Mouse (Mus musculus) intestine, embryonic 14.5 days (tissue): ENCODE data around the gene Fbll1. TPM values are rescaled to one million over a fixed set of nuclear protein-coding genes. Genes with fewer than 3 reads are reported as not detected.

Experiments
- ATAC-seq: fragments of 200-750 bp; cut with Nextera tagmentation; replicated peaks from 2 replicates; pipeline ENCODE4 v1.8.0; 2017; ENCODE audit warnings: low read depth, moderate number of reproducible peaks, moderate TSS enrichment, moderate library complexity; ENCODE audit not compliant: low FRiP score, low TSS enrichment
- DNase-seq: peaks from one replicate; pipeline ENCODE4 v3.0.0-alpha.2; 2018; ENCODE audit warnings: low spot score
- H3K27ac ChIP-seq: fragments of 300-500 bp; sonication (generic); 2 replicates; pipeline ENCODE4 v1.5.1; 2014; ENCODE audit warnings: low read depth, mild to moderate bottlenecking, control low read depth
- H3K27me3 ChIP-seq: fragments of 300-500 bp; sonication (generic); replicated peaks from 2 replicates; pipeline ENCODE4 v1.6.1; 2014; ENCODE audit warnings: low read length, control low read depth; ENCODE audit not compliant: control insufficient read depth, insufficient read depth
- H3K36me3 ChIP-seq: fragments of 300-500 bp; sonication (generic); 2 replicates; pipeline ENCODE4 v1.6.1; 2014; ENCODE audit warnings: low read length, control low read depth; ENCODE audit not compliant: control insufficient read depth, insufficient read depth
- H3K4me1 ChIP-seq: fragments of 300-500 bp; sonication (generic); replicated peaks from 2 replicates; pipeline ENCODE4 v1.6.1; 2014; ENCODE audit warnings: low read length, control low read depth, mixed read lengths; ENCODE audit not compliant: control insufficient read depth, insufficient read depth
- H3K4me2 ChIP-seq: fragments of 300-500 bp; sonication (generic); 2 replicates; pipeline ENCODE4 v1.6.1; 2014; ENCODE audit warnings: low read length
- H3K4me3 ChIP-seq: fragments of 300-500 bp; sonication (generic); 2 replicates; pipeline ENCODE4 v1.5.1; 2014; ENCODE audit warnings: low read depth, low read length, control low read depth, mixed read lengths
- H3K9ac ChIP-seq: fragments of 300-500 bp; sonication (generic); 2 replicates; pipeline ENCODE4 v1.6.1; 2014; ENCODE audit warnings: mild to moderate bottlenecking, low read length
- H3K9me3 ChIP-seq: fragments of 300-500 bp; sonication (generic); 2 replicates; pipeline ENCODE4 v1.6.1; 2016; ENCODE audit warnings: low read length, control low read depth; ENCODE audit not compliant: control insufficient read depth
- WGBS: fragments of 180-500 bp; shearing (Covaris S2); extraction: QIAGEN DNeasy Blood & Tissue Kit; methylation state at CpG from one replicate; pipeline ENCODE4 v1.1.7; 2014; 5-methylcytosine and 5-hydroxymethylcytosine counted together
- polyA plus RNA-seq: library from polyadenylated mRNA; unstranded; fragments of >200 nt; fragmentation: Nextera tagmentation; extraction: Ambion mirVana; gene quantifications from 2 replicates; pipeline ENCODE4 v1.2.1, GENCODE M21; 2014

The Fbll1 gene
- polyA plus RNA-seq, 1 experiment from 2014 or later = 1.2 TPM

DNA sequence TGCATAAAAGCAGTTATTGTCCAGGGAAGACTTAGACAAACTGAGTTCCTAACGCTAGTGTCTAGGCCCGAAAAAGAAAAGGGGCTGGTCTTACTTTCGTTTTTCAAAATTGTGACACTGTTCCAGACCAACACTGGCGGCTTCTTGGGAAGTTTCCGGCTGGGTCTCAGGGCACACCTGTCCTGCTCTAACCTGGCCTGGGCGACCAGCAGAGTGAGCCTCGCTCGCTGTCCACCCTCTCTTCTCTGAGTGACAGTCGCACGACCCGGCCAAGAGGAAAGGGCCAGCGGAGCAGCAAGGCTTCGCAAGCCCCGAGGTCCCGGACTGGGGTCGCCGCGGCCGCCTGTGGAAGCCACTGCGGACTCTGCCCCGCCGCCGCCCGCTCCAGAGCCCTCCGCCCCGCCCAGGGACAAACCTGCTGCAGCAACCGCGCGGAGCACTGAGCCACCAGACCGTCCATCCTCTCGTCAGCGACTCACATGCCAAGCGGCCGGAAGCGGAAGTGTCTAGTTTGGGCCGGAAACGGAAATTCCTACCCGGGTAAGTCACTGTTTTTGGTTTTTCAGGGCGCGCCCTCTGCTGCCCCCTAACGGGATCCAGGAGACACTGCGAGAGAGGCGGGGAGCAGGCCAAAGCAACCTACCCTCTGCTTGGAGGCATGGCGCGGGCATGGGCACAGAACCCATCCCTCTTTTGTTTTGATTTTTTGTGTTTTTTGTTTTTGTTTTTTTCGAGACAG, 35.5 kb upstream of the Fbll1 start, which contains the start of gene Rars:
Gene Rars (minus strand): TSS at position 485 of the 739 bp plus-strand sequence.
- H3K27me3 ChIP-seq = no peaks in the 10 kb centered on the region
- H3K4me3 ChIP-seq = peak within 1 kb of the TSS; percentile 84
- peak; percentile 96 for DNase-seq
- 2% methylated on average over 46 of the region's 46 CpGs for WGBS
- H3K9ac ChIP-seq = peak within 1 kb of the TSS; percentile 79
- peaks cover 31% of the 10 kb centered on the region for H3K36me3 ChIP-seq
- H3K9me3 ChIP-seq = no peaks in the 10 kb centered on the region
- peak; percentile 73 for ATAC-seq
- H3K4me2 ChIP-seq = peak within 1 kb of the TSS; percentile 75
- peaks cover 10% of the 10 kb centered on the region for H3K4me1 ChIP-seq
- peak within 1 kb of the TSS; percentile 19; the same call in 1 of the 2 replicates for H3K27ac ChIP-seq

DNA sequence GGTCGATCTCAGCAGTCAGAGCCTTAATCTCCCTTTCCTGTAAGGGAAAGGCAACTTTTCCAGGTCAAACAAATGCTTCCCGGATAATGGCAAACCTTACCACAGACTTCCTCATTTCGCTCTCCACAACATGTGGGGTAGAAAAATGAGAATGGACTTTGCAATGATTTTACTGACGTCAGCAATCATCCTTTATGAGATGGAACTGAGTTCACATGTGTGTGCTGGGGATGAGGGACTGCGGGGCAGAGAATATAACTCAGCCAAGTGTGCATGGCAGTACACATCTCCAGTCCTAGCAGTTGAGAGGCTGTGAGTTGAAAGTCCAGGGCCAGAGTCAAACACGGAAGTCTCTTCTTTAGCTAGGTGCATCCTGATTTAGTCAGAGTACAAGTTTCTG, 34.6 kb upstream of the Fbll1 start:
- Histone ChIP-seq H3K27me3 (no peaks in the 10 kb centered on the region), H3K9me3 (no peaks in the 10 kb centered on the region), H3K4me2 (peak overlapping the region; percentile 75), H3K4me3 (peak overlapping the region; percentile 84), H3K4me1 (peaks cover 10% of the 10 kb centered on the region), H3K36me3 (peaks cover 41% of the 10 kb centered on the region), H3K9ac (peak overlapping the region; percentile 79), H3K27ac (no peak overlapping the region)
- ATAC-seq (no peak), DNase-seq (no peak)
- 83% methylated on average over 6 of the region's 6 CpGs for WGBS

DNA sequence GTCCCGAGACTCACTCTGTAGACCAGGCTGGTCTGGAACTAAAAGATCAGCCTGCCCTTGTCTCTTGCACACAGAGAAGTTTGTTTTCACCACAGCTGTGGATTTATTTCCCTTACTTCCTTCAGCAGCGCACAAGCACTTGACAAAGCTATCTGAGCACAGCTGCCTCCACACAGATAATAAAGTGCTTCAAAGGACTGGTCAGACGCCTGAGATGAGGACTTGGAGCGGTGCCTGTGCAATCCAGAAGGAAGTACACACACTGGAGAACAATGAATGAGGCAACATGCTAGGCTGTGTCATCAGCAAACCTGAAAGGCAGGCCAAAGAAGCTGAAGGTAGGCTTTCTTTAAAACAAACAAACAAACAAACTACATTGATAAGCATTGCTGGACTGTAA, 33.5 kb upstream of the Fbll1 start:
- H3K4me3 ChIP-seq = no peak overlapping the region
- no peaks in the 10 kb centered on the region for H3K9me3 ChIP-seq
- WGBS = 71% methylated on average over 4 of the region's 4 CpGs
- H3K4me2 ChIP-seq = no peak overlapping the region
- DNase-seq (no peak), ATAC-seq (no peak)
- no peaks in the 10 kb centered on the region for H3K27me3 ChIP-seq
- H3K27ac ChIP-seq = no peak overlapping the region
- H3K4me1 ChIP-seq = peaks cover 10% of the 10 kb centered on the region
- peaks cover 52% of the 10 kb centered on the region for H3K36me3 ChIP-seq
- H3K9ac ChIP-seq = no peak overlapping the region

DNA sequence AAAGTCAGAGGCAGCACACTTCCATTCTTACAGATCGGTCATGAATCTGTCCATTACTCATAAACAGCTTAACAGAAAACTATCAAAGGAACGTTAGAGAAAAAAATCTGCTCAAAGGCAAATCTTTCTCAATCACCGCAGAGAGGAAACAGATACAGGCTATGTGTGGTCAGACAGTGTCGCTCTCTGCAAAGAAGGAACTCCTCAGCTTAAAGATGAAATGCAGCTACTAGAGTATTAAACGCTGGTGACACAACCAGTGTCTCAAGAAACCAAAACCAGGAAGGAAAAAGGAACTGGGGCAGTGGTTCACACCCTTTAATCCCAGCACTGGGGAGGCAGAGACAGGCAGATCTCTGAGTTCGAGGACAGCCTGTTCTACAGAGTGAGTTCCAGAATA, 29.0 kb upstream of the Fbll1 start:
- Histone ChIP-seq H3K36me3 (peaks cover 94% of the 10 kb centered on the region), H3K4me1 (0 out of 2 replicates have a peak, but pooled peaks cover under 1% of the 10 kb centered on the region), H3K27me3 (no peaks in the 10 kb centered on the region), H3K4me2 (no peak overlapping the region), H3K9ac (no peak overlapping the region), H3K4me3 (no peak overlapping the region), H3K27ac (no peak overlapping the region), H3K9me3 (no peaks in the 10 kb centered on the region)
- ATAC-seq = no peak
- no peak for DNase-seq
- WGBS = 93% methylated on average over 6 of the region's 6 CpGs

DNA sequence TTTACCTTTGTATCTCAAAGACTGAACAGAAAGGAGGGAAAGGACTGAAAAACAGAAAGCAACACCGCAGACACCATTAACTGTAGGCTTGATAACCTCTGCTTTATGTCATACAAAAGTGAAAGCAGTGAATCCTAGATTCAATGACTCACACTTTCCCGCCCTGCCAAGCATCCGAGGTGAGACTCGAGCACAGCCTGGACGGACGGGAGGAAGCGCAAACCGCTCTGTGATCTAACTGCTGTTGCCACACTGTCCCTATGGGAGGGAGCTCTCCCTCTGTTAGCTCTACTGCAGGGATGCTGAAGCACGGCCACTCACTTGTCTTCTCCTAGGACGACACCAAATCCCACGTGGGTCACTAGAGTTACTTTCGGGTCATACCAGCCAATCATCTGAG, 17.6 kb upstream of the Fbll1 start:
- WGBS = 90% methylated on average over 12 of the region's 12 CpGs
- Histone ChIP-seq H3K27ac (no peak overlapping the region), H3K27me3 (no peaks in the 10 kb centered on the region), H3K9me3 (no peaks in the 10 kb centered on the region), H3K4me1 (no peaks in the 10 kb centered on the region), H3K4me3 (no peak overlapping the region), H3K9ac (no peak overlapping the region), H3K36me3 (peaks cover 97% of the 10 kb centered on the region), H3K4me2 (no peak overlapping the region)
- DNase-seq = no peak
- ATAC-seq = no peak

DNA sequence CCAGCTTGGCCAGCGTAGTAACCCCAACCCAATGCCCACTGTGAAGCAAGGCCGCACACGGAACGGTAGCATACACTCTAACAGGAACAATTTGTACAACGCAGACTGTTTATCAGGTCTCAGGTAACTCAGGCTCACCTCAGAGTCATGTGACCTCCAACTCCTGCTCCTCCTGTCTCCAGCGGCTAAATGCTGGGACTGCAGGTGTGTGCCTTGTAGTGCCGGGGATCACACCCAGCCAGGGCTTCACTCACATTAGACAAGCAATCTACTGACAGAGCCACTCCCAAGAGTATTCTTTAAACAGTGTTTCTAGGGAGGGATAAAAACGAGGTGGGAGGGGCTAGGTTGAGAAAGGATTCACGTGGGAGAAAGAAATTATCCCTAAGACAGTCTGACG, 12.8 kb upstream of the Fbll1 start:
- H3K27ac ChIP-seq = no peak overlapping the region
- 0 out of 2 replicates have a peak, but pooled peaks have one; percentile 27 for ATAC-seq
- no peak for DNase-seq
- H3K27me3 ChIP-seq = no peaks in the 10 kb centered on the region
- no peak overlapping the region for H3K9ac ChIP-seq
- H3K36me3 ChIP-seq = peaks cover 94% of the 10 kb centered on the region
- no peak overlapping the region for H3K4me2 ChIP-seq
- 82% methylated on average over 10 of the region's 10 CpGs for WGBS
- no peaks in the 10 kb centered on the region for H3K4me1 ChIP-seq
- no peak overlapping the region for H3K4me3 ChIP-seq
- H3K9me3 ChIP-seq = no peaks in the 10 kb centered on the region

DNA sequence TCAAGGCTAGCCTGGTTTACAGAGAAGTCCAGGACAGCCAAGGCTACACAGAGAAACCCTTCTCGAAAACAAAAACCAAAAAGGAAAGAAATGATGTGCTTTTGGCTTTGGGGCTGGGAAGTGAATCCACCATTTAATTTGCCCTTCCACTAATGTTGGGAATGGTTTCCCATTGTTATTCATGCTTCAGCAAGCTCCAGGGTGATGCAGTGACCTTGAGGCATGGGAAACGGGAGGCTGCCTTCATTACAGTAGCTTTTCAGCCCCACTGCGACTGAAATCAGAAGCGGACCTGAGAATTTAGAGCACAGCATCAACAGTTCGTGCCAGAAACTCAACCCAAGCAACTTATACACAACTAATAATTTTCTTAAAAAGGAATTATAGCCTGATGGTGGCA, 2.6 kb upstream of the Fbll1 start:
- H3K27ac ChIP-seq = no peak overlapping the region
- no peak overlapping the region for H3K9ac ChIP-seq
- H3K4me2 ChIP-seq = no peak overlapping the region
- no peaks in the 10 kb centered on the region for H3K9me3 ChIP-seq
- H3K27me3 ChIP-seq = peaks cover 39% of the 10 kb centered on the region
- H3K4me3 ChIP-seq = no peak overlapping the region
- WGBS = 81% methylated on average over 5 of the region's 5 CpGs
- DNase-seq (no peak), ATAC-seq (no peak)
- H3K36me3 ChIP-seq = no peaks in the 10 kb centered on the region
- 0 out of 2 replicates have a peak, but pooled peaks cover 7% of the 10 kb centered on the region for H3K4me1 ChIP-seq

DNA sequence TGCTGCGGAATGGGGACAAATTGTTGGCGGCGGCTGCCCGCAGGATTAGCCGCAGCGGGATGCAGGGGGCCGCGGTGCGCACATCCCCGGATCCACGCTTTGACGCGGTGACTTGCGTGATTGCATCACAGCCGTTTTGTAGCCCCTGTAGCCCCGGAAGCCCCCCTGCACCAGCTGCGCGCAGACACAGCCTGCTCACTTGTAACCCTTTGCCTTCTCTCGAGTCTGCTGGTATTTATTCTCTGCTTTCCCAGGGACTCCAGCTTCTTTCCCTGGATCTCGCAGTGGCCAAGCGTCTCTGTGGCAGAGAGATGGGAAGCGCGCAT, 226 bp downstream of the Fbll1 start:
- 2% methylated on average over 23 of the region's 23 CpGs for WGBS
- DNase-seq (peak; percentile 57), ATAC-seq (0 out of 2 replicates have a peak, but pooled peaks have one; percentile 19)
- Histone ChIP-seq H3K27ac (no peak overlapping the region), H3K4me2 (peak overlapping the region; percentile 54), H3K9me3 (no peaks in the 10 kb centered on the region), H3K27me3 (peaks cover 56% of the 10 kb centered on the region), H3K9ac (no peak overlapping the region), H3K36me3 (no peaks in the 10 kb centered on the region), H3K4me3 (peak overlapping the region; percentile 29), H3K4me1 (0 out of 2 replicates have a peak, but pooled peaks cover 7% of the 10 kb centered on the region)
